Mouse (Mus musculus) kidney, adult 8-10 months (tissue): ENCODE results near the gene Dnajc3.

ENCODE experiments used
- DNase-seq, 2 experiments: peaks; one replicate each; pipeline ENCODE4 v3.0.0; 2022

Dnajc3 gene

GRCm38 (mm10) chr14:118937533-118938492 is at the start of gene Dnajc3:
Gene Dnajc3 (plus strand): TSS chr14:118937976.
- DNase-seq, result peak; percentile 100

GRCm38 (mm10) chr14:118890101-118890500 is 47.7 kb upstream of the Dnajc3 start:
- no peak for DNase-seq

DNA sequence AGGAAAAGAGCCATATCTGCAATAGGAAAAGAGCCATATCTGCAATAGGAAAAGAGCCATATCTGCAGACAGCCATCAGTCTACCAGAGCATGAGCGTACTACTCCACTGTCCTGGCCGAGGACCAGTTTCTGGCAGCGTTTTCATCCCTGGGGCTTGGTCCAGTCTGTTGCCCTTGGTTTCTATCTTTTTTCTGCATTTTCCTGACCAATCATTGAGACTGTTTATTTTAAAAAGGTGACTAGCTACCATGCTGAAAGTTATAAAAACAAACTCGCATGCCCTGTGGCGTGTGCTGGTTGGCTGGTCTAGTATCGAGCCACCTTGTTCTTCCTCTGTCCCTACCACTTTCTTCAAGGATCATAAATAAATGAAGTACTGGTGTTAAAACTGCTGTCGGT is 42.5 kb upstream of the Dnajc3 start:
- DNase-seq, result peak in 1 of 2 experiments; percentile 32

GRCm38 (mm10) chr14:118895655-118896054 is 42.1 kb upstream of the Dnajc3 start:
- DNase-seq, result peak; percentile 73 to 80

DNA sequence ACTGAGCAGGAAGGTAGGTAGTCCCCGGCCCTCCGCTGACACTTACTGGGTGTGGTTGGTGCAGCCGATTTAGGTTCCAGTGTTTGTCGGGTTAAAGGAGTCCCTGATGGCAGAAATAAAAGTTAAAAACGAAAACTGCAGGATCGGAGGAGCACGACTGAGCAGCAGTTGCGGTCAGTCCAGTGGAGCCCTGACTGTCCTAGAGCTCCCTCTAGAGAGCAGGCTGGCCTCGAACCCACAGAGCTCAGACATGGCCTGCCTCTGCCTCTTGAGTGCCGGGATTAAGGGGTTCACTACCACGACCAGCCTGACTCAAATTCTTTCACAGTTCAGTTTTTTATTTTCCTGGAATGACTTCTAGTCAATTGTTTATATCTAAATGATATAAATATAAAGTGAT is 37.8 kb upstream of the Dnajc3 start:
- DNase-seq, result peak in 1 of 2 experiments; percentile 19

DNA sequence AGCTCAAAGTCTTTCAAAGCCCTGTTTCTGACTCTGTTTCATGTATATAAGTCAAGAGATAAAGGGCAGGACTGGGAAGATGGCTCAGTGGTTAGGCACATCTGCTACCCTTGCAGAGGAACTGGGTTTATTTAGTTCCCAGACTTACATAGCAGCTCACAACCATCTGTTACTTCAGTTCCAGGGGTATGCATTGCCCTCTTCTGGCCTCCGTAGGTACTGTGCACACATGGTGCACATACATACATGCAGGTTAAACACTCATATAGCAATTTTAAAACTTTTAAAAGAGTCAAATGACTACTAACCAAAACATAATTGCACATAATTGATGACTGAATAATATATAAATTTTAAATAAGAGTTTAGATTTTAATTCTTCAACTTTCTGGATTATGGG is 36.9 kb upstream of the Dnajc3 start:
- DNase-seq, result no peak

DNA sequence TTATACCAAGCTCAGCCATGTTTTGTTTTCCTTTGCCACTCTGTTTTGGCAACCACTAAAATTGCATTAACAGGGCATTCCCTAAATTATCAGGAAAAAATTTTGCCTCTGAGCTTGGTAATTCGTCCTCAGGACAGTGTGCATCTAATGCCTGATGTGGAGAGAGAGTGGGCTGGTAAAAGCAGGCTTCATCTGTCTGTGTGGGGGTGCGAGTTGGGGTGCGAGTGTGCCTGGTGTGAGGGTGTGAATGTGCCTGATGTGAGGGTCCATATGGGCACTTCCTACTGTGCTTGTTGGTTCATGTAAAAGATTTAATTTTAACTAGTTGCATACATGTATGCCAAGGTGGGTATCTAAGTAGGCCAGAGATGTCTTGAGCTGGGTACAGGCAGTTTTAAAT is 34.4 kb upstream of the Dnajc3 start:
- no peak for DNase-seq

DNA sequence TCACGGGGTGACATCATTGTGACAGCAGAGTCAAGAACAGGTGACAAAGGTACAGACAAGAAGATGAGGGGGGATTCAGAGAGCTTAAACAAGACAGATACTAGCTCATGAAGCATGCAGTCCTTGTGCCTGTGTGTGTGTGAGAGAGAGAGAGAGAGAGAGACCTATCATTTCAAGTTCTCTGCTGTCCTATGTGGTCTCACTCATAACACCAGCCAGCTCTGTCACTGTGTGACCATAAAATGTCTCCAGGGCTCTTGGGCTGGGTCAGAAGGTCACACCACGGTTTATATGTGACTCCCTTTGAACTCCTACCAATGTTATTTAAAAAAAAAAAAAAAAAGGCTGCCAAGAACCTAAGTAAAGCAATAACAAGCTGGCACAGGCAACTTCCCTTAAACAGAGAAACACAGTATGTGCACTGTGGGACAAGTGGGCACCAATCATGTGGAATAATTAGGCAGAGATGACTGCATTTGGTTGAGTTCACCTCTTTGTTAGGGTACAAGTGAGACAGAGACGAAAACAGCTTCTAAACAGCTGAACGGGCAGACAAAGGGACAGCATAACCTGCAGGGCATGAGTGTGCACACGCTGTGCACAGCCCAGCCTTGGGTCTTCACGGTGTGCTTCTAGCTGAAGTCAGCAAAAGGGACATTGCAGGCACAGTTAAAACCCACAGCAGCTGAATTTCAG is 33.8 kb upstream of the Dnajc3 start:
- DNase-seq, result no peak

- no peak for DNase-seq
Observed at GRCm38 (mm10) chr14:118907592-118907991, 30.2 kb upstream of the Dnajc3 start.

DNA sequence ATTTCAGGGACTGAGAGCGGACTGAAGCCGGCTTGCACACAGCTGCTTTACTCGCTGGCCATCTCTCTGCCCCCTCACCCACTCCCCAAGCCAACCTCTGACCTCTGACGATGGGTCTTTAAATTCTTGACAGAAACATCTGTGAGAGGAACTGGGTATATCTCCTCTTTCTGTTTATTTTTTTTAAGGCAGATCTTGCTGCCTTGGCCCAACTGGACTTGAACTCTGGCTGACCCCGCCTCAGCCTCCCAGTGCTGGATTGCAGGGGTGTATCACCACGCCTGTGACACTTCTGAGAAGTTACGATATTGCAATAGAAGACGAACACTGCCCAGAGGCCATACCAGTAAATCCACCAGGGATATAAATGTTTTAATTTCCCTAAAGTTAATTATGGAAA is 27.9 kb upstream of the Dnajc3 start:
- no peak for DNase-seq

GRCm38 (mm10) chr14:118910332-118911222 is 27.2 kb upstream of the Dnajc3 start:
- DNase-seq, result peak; percentile 68 to 83

- no peak for DNase-seq
Observed at GRCm38 (mm10) chr14:118911521-118911920, 26.3 kb upstream of the Dnajc3 start.

DNA sequence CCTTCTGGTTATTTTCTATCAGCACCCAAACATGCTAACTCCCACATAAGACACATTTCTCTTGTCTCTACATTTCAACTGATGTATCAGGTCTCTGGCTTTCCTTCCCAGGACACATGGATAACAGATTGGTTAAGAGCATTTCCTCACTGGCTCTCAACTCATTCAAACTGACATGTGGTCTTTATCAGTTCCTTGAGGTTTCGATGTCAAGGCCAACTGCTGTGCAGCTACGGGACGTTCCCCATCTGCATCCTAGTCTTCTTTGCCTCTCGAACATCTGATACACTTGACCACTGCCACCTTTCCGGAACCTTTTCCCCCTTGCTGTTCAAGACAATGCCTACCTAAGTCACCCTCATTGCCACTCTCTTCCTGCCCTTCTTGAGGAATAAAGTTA is 24.1 kb upstream of the Dnajc3 start:
- DNase-seq, result no peak

DNA sequence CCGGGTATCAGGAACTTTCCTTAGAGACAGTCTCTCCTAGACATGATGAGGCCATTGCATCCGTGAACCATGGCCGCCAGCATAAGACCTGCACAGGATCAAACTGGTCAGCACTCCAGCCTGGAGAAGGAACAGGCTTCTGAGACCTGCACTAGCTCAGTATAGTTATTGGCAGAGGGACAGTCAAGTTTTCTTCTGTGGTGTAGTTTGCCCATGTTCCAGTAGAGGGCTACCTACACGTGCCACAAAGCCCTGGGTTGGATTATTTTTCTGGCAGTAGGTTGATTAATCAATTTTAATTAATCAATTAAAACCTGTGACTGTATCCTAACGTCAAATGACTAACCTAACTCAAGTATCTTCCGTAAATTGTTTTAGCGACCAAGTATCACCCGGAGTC is 18.8 kb upstream of the Dnajc3 start:
- DNase-seq, result peak in 1 of 2 experiments; percentile 33

DNA sequence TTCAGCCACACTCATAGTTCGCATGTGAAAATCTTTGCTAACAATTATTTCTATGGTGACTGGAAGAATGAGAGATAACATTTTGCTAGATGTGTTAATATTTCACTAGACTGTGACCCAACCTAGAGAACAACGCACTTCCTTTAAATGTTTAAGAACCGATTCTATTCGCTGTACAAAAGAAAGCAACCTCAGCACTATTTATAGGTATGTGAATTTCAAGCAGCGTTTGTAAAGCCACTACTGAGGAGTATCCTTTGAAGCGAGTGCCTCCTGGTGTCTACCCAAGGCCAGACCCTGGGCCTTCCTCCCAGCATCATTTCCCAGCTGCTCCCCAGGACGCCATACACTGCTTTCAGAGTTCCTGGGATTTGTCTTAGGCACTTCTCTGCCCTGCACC is 17.1 kb upstream of the Dnajc3 start:
- no peak for DNase-seq

GRCm38 (mm10) chr14:118922251-118922650 is 15.5 kb upstream of the Dnajc3 start:
- no peak for DNase-seq

DNA sequence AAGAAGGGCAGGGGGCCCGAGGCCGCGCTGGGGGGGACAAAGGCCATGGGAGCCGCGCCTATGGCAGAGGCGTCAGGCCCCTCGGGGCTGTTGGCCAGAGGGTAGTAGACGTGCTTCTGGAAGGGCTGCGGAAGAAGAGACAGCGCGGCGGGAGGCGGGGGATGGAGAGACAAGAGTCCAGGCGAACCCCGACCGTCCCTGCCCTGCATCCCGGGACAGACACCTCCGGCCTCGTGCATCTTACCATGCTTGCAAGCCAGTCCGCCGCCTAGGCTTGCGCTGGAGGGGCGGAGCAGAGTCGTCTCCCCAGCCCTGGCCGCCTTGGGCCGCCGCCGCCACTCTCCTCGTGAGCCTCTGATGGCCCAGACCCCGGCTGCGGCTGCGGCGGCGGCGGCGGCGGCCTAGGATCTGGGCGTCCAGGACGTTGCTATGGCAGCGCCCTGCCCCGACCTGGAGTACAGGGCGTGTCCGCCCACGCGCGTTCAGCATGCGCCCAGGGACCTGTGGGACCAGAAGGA is 15.1 kb upstream of the Dnajc3 start:
- no peak for DNase-seq

DNA sequence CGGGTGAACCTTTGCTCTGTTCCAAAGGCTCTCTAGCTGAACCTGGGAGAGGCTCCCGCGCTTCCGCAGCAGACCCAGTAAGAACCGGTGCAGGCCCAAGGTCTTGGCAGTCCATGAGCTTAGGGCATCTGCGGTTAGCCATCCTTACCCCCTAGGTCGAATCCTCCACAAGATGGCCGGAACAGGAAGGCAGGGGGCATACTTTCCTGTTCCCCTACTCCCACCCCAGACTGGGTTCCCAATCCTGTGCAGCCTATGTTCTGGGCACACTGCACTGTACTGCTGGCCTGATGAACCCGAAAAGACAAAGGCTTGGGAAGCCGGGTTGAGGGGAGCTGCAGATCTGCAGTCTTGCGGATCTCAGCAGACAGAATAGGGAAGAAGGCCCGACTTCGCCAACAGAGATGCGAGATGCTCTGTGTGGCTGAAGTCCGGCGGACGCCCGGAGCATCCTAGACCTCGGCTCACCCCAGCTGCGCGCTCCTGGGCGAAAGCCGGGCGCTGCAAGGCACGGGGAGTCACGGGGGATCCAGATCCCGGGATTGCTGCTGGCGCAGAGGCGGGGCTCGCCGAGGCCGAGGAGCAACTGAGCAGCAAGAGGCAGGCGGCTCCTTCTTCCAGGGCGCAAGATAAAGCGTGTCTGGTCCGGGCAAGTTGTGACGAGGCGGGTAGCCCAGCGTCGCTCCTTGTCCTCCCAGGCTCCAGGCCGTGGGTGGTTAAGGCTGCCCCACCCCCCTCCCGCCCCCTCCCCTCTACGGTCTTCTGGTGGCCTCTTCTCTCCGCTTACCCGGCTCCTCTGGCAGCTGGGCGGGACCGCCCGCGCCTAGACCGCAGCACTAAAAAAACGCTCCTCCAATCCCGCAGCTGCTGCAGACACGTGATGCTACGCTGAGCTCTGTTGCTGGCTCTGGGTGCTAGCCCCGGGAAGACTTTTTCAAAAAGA is 12.8 kb upstream of the Dnajc3 start, which contains the start of gene Dzip1:
Gene Dzip1 (minus strand): TSS at position 788 of the 943 bp plus-strand sequence.
- peak; percentile 43 to 59 for DNase-seq

- DNase-seq, result no peak
Observed at GRCm38 (mm10) chr14:118928565-118928964, 9.2 kb upstream of the Dnajc3 start.

GRCm38 (mm10) chr14:118929779-118930178 is 8.0 kb upstream of the Dnajc3 start:
- DNase-seq, result no peak

- no peak for DNase-seq
Observed at GRCm38 (mm10) chr14:118930777-118931176, 7.0 kb upstream of the Dnajc3 start.
